Mouse (Mus musculus): Measurements from ENCODE around the gene Prl2c5. TPM values are rescaled to one million over a fixed set of nuclear protein-coding genes. Genes with fewer than 3 reads are reported as not detected.
"Not testable (repeated sequence)": the region's sequence is repeated elsewhere in the genome, so short reads cannot be mapped to it uniquely, and the experiment has no call there.

The Prl2c5 gene
- total RNA-seq (2014; rRNA removed) (not detected in 2 replicates), polyA plus RNA-seq (2015; fragmentation: Nextera tagmentation; extraction: Ambion mirVana) (not detected in 2 replicates)

- not testable (repeated sequence) for H3K4me3 ChIP-seq (ENCODE audit: low read depth, low read length); ATAC-seq; H3K4me1 ChIP-seq (ENCODE audit: insufficient read depth); H3K9ac ChIP-seq; H3K27me3 ChIP-seq (ENCODE audit: insufficient read depth, low read length); H3K4me2 ChIP-seq (ENCODE audit: low read depth); H3K27ac ChIP-seq (ENCODE audit: low read depth, low read length); H3K36me3 ChIP-seq (ENCODE audit: insufficient read depth); H3K9me3 ChIP-seq (ENCODE audit: low read length); DNase-seq
- 59% methylated on average over 2 of the region's 2 CpGs for WGBS
These were observed at the start of gene Prl2c5 for GRCm38 (mm10) chr13:13182415-13182814. TSS of gene Prl2c5 (plus strand) at chr13:13182715.

DNA sequence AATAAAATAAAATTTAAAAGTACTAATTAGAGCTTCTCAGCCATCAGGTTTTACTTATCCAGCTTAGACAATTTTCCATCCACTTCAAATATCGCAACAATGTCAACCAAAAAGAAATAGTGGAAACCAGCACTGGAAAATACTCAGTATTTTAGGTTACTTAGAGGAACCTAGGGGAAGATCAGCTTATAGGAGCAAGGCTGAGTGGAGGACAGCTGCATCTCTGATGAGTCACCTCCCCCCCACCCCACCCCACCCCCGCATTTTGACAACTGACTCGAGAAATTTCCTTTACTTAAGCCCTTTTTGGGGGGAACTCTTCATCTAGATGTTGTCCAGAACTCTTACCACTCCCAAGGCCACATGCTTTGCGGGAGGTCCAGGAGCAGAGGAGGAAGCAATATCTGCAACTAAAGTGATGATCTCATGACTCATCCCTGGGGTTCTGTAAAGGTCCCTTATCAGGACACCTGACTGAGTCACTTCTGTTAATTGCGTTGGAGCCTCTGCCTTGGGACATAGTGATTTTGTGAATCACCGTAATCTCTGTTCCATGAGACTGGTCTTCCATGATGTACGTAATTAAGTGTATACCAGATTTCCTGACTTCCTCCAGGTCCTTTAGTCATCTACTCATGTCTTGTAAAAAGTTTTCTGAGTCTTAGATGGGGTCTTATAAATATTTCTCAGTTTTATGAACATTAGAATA lies 19.6 kb upstream of the Prl2c5 start:
- not testable (repeated sequence) for H3K4me2 ChIP-seq (ENCODE audit: low read depth); H3K36me3 ChIP-seq (ENCODE audit: insufficient read depth); DNase-seq; H3K9me3 ChIP-seq (ENCODE audit: low read length); H3K9ac ChIP-seq; ATAC-seq; H3K27ac ChIP-seq (ENCODE audit: low read depth, low read length); H3K27me3 ChIP-seq (ENCODE audit: insufficient read depth, low read length); H3K4me1 ChIP-seq (ENCODE audit: insufficient read depth); H3K4me3 ChIP-seq (ENCODE audit: low read depth, low read length)
- 61% methylated on average over 4 of the region's 7 CpGs for WGBS

DNA sequence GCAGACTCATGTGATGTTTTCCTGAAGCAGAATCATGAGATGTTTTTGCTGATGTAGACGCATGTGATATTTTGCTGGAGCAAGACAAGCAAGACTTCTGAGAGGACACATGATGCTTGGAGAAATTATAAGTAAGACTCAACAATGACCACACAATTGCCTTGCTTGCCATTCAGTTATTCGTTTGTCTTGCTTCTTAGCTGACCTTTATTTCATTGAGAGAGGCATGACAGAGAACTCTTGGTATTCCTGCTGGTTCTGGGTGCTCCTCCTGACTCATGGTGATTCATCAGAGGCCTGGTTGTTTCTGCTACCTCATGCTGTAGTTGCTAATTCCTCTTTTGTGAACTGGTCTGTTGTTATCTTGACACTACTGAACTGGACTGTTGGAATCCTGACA lies 13.9 kb upstream of the Prl2c5 start:
- H3K4me2 ChIP-seq (ENCODE audit: low read depth); DNase-seq; H3K4me1 ChIP-seq (ENCODE audit: insufficient read depth); H3K27me3 ChIP-seq (ENCODE audit: insufficient read depth, low read length); H3K27ac ChIP-seq (ENCODE audit: low read depth, low read length); H3K9me3 ChIP-seq (ENCODE audit: low read length); H3K36me3 ChIP-seq (ENCODE audit: insufficient read depth); H3K4me3 ChIP-seq (ENCODE audit: low read depth, low read length); H3K9ac ChIP-seq; ATAC-seq: not testable (repeated sequence)
- 77% methylated on average over 2 of the region's 2 CpGs for WGBS

DNA sequence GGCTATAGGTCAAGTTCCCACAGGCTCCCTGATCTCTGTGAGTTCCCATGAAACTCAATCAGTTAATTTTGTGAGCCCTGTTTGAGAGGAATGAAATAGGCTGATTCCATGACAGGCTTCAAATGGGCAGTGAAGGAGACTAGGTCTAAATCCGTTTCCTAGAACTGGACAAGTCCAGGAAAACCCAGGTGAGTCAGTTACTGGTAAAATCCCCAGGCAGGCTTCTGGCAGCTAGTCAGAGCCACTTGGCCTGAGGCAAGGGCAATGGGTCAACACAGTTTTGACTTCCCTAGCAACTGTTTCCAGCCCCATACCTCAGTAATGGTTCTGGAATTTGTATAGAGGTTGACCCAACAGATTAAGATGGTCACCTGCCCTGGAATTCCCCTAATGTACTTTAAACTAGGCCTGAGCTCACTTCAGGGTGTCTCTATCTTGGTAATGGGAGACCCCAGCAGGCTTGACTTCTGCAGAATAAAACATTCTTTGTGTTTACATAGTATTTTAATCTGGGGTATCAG lies 8.8 kb upstream of the Prl2c5 start:
- not testable (repeated sequence) for ATAC-seq; H3K9me3 ChIP-seq (ENCODE audit: low read length); H3K4me2 ChIP-seq (ENCODE audit: low read depth); H3K27ac ChIP-seq (ENCODE audit: low read depth, low read length); DNase-seq; H3K9ac ChIP-seq; H3K4me3 ChIP-seq (ENCODE audit: low read depth, low read length); H3K27me3 ChIP-seq (ENCODE audit: insufficient read depth, low read length); H3K36me3 ChIP-seq (ENCODE audit: insufficient read depth); H3K4me1 ChIP-seq (ENCODE audit: insufficient read depth)
- 77% methylated on average over 1 of the region's 1 CpGs for WGBS

DNA sequence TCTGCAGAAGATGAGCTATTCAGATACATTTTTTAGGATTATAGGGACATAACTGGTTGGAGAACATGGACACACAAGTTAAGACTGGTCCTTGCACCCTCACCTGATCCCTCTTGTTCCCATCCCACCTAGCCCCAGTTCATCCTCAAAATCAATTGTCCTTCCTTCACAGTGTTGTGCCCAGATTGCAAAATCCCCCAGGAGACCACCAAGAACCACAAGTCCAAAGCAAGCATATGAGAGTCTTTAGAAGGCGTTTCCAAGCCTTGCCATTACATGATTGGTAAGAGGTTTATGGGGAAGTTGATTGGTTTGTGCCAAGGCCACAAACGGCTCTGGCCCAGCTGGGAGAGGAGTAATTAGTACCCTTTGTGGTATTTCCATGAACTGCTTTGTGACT lies 6.8 kb upstream of the Prl2c5 start:
- H3K4me1 ChIP-seq (ENCODE audit: insufficient read depth); H3K27me3 ChIP-seq (ENCODE audit: insufficient read depth, low read length); H3K4me2 ChIP-seq (ENCODE audit: low read depth); DNase-seq; H3K36me3 ChIP-seq (ENCODE audit: insufficient read depth); ATAC-seq; H3K9me3 ChIP-seq (ENCODE audit: low read length); H3K27ac ChIP-seq (ENCODE audit: low read depth, low read length); H3K4me3 ChIP-seq (ENCODE audit: low read depth, low read length); H3K9ac ChIP-seq: not testable (repeated sequence)
- WGBS: 55% methylated on average over 2 of the region's 2 CpGs

GRCm38 (mm10) chr13:13211168-13211567 lies 28.7 kb downstream of the Prl2c5 start:
- ATAC-seq; H3K9ac ChIP-seq; H3K4me2 ChIP-seq (ENCODE audit: low read depth): not testable (repeated sequence)

GRCm38 (mm10) chr13:13216363-13216762 lies 33.8 kb downstream of the Prl2c5 start:
- H3K4me3 ChIP-seq (ENCODE audit: low read depth, low read length); ATAC-seq; H3K4me1 ChIP-seq (ENCODE audit: insufficient read depth); H3K27me3 ChIP-seq (ENCODE audit: insufficient read depth, low read length); H3K9ac ChIP-seq; H3K27ac ChIP-seq (ENCODE audit: low read depth, low read length); H3K4me2 ChIP-seq (ENCODE audit: low read depth); H3K9me3 ChIP-seq (ENCODE audit: low read length); DNase-seq; H3K36me3 ChIP-seq (ENCODE audit: insufficient read depth): not testable (repeated sequence)
- 88% methylated on average over 2 of the region's 2 CpGs for WGBS

More at GRCm38 (mm10) chr13:13211168-13211567, 28.7 kb downstream of the Prl2c5 start:
- H3K9me3 ChIP-seq (ENCODE audit: low read length); DNase-seq; H3K27me3 ChIP-seq (ENCODE audit: insufficient read depth, low read length); H3K27ac ChIP-seq (ENCODE audit: low read depth, low read length); H3K4me1 ChIP-seq (ENCODE audit: insufficient read depth); H3K4me3 ChIP-seq (ENCODE audit: low read depth, low read length); H3K36me3 ChIP-seq (ENCODE audit: insufficient read depth): not testable (repeated sequence)

GRCm38 (mm10) chr13:13220231-13220630 lies 37.7 kb downstream of the Prl2c5 start:
- not testable (repeated sequence) for H3K4me3 ChIP-seq (ENCODE audit: low read depth, low read length); H3K27ac ChIP-seq (ENCODE audit: low read depth, low read length); H3K9me3 ChIP-seq (ENCODE audit: low read length); H3K4me1 ChIP-seq (ENCODE audit: insufficient read depth); H3K27me3 ChIP-seq (ENCODE audit: insufficient read depth, low read length); DNase-seq; ATAC-seq; H3K4me2 ChIP-seq (ENCODE audit: low read depth); H3K9ac ChIP-seq; H3K36me3 ChIP-seq (ENCODE audit: insufficient read depth)
- WGBS: 75% methylated on average over 5 of the region's 5 CpGs
